Mouse (Mus musculus): ENCODE measurements around the gene Numa1.
"Not testable (repeated sequence)": the region's sequence is repeated elsewhere in the genome, so short reads cannot be mapped to it uniquely, and the experiment has no call there.

The Numa1 gene

DNA sequence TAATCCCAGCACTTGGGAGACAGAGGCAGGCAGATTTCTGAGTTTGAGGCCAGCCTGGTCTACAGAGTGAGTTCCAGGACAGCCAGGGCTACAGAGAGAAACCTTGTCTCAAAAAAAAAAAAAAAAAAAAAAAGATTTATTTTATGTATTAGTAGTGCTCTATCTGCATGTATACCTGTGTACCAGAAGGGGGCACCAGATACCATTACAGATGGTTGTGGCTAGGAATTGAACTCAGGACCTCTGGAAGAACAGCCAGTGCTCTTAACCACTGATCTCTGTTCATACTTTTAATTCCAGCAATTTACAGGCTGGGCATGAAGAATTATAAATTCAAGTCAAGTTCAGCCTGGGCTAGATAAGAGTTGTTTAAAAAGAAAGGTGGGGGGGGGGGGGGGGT, 114.6 kb downstream of the Numa1 start:
- not testable (repeated sequence) for DNase-seq (ENCODE audit: low spot score in 2 of 2)

- no peak for DNase-seq (ENCODE audit: low spot score in 2 of 2)
These were observed 127.4 kb downstream of the Numa1 start for GRCm38 (mm10) chr7:102061353-102061752.

- no peak for DNase-seq (ENCODE audit: low spot score in 2 of 2)
These were observed 128.3 kb downstream of the Numa1 start for GRCm38 (mm10) chr7:102062203-102062602.

DNA sequence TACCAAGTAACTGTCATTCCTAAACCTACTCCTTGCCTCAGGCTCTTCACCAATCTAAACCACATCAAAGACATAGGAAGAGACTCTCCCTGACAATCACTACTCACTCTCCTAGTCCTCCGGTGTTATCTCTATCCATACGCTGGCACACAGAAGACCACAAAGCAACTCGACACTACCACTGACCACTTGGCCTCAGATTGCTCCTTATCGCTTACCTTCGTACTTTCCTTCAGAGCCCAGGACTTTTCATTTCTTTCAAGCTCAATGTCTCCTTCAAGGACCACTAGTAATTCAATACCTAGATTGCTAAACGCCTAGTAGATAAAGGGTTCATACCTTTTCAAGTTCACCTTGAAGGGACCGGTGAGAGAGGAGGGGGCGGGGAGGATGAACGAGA, 130.0 kb downstream of the Numa1 start:
- no peak for DNase-seq (ENCODE audit: low spot score in 2 of 2)
